Comparison of ENCODE assay signal across 35 mouse cellular contexts in genomic region chr7:71355596-71355995, GRCm38 (mm10). TPM values are rescaled to one million over a fixed set of nuclear protein-coding genes. Genes with fewer than 3 reads are reported as not detected.
A peak's percentile ranks its signal among the peaks of the same experiment; 100 is the strongest.
DNase-seq lines count a peak whose midpoint lies in the region; ATAC-seq and TF ChIP-seq lines count a peak whose summit lies in the region.
"Had no signal": no experiment of that assay in that cellular context is flagged by ENCODE, and none has a peak within 500 bp of the region (broad histone marks: within the 10 kb centered on the region; RNA-seq: fewer than 3 reads in every experiment).

No protein-coding gene starts in this region.

- no peak for TF ChIP-seq CTCF in lung, postnatal 0 days (IDR thresholded peaks at IDR 0.05)

- no peak overlapping the region for H3K4me2 ChIP-seq in lung, postnatal 0 days (replicated peaks; ENCODE audit: low read depth, low read length)
- H3K4me2 ChIP-seq: embryonic facial prominence, embryonic 13.5 days; heart, embryonic 11.5 days; hindbrain, embryonic 15.5 days; intestine, embryonic 15.5 days; limb, embryonic 15.5 days; neural tube, embryonic 13.5 days had no signal

- no peak for ATAC-seq in lung, postnatal 0 days
- ATAC-seq: forebrain, embryonic 14.5 days; intestine, embryonic 15.5 days; midbrain, embryonic 16.5 days had no signal

- H3K9me3 ChIP-seq in lung, postnatal 0 days (ENCODE audit: low read length): no peaks in the 10 kb centered on the region
- H3K9me3 ChIP-seq: embryonic facial prominence, embryonic 13.5 days; hindbrain, embryonic 15.5 days; intestine, embryonic 15.5 days; limb, embryonic 15.5 days; midbrain, embryonic 10.5 days; neural tube, embryonic 13.5 days had no signal

- H3K9ac ChIP-seq in lung, postnatal 0 days (replicated peaks; ENCODE audit: low read depth): no peak overlapping the region
- H3K9ac ChIP-seq: embryonic facial prominence, embryonic 13.5 days; hindbrain, embryonic 15.5 days; intestine, embryonic 15.5 days; limb, embryonic 15.5 days; liver, embryonic 14.5 days; neural tube, embryonic 13.5 days had no signal

- TF ChIP-seq EP300 in lung, postnatal 0 days (IDR thresholded peaks at IDR 0.05): no peak; the same call in 1 of the 2 replicates

- H3K27me3 ChIP-seq in lung, postnatal 0 days (replicated peaks; ENCODE audit: insufficient read depth, low read length): no peaks in the 10 kb centered on the region
- H3K27me3 ChIP-seq: hindbrain, embryonic 15.5 days; intestine, embryonic 15.5 days; limb, embryonic 15.5 days; neural tube, embryonic 13.5 days had no signal

- no peaks in the 10 kb centered on the region for H3K4me1 ChIP-seq in lung, postnatal 0 days (ENCODE audit: insufficient read depth, low read depth, low read length)
- H3K4me1 ChIP-seq: embryonic facial prominence, embryonic 13.5 days; intestine, embryonic 15.5 days; limb, embryonic 15.5 days had no signal

- H3K36me3 ChIP-seq in lung, postnatal 0 days (ENCODE audit: insufficient read depth, low read length): no peaks in the 10 kb centered on the region
- H3K36me3 ChIP-seq: embryonic facial prominence, embryonic 13.5 days; hindbrain, embryonic 15.5 days; intestine, embryonic 15.5 days; limb, embryonic 15.5 days; midbrain, embryonic 10.5 days; neural tube, embryonic 13.5 days had no signal

- no peak overlapping the region for H3K27ac ChIP-seq in lung, postnatal 0 days (ENCODE audit: low read length)
- H3K27ac ChIP-seq: embryonic facial prominence, embryonic 13.5 days; hindbrain, embryonic 15.5 days; intestine, embryonic 15.5 days; limb, embryonic 15.5 days; liver, embryonic 14.5 days; midbrain, embryonic 10.5 days; neural tube, embryonic 13.5 days had no signal

- peak; percentile 12 to 21 for DNase-seq in adrenal gland, postnatal 36 days
- DNase-seq in adrenal gland, postnatal 10 days: no peak
- DNase-seq in kidney, postnatal 14 days: peak; percentile 28
- DNase-seq in kidney, postnatal 25 days: no peak
- peak; percentile 17 for DNase-seq in adipocyte (ENCODE audit: low spot score)
- DNase-seq in lung, postnatal 0 days (ENCODE audit: low spot score): peak; percentile 40
- DNase-seq in frontal cortex, postnatal 14 days (ENCODE audit: low spot score in 2 of 2): no peak
- DNase-seq in testis, postnatal 10 days (ENCODE audit: low spot score): no peak
- DNase-seq: cerebellum, adult 8-10 months; cerebellum, postnatal 36 days; embryo, embryonic 11 days; gastrocnemius, postnatal 10 days; heart, adult 11 months; left cerebral cortex, postnatal 4 days; retina, postnatal 1 day had no signal

- no peak overlapping the region for H3K4me3 ChIP-seq in lung, postnatal 0 days (ENCODE audit: low read depth, low read length)
- H3K4me3 ChIP-seq: embryonic facial prominence, embryonic 13.5 days; erythroblast, embryonic 14.5 days; hindbrain, embryonic 15.5 days; intestine, embryonic 15.5 days; limb, embryonic 15.5 days; midbrain, embryonic 10.5 days; myocyte; neural tube, embryonic 13.5 days had no signal

- WGBS in lung, postnatal 0 days: 53% methylated on average over 5 of the region's 5 CpGs

RNA-seq across cellular contexts. Expression of gene Gm10295, which starts 4.3 kb away (rescaled TPM):
- not detected for total RNA-seq in adrenal gland, postnatal 36 days (2021)
- total RNA-seq in adrenal gland, postnatal 10 days (2021): not detected
- not detected in 2 replicates for polyA plus RNA-seq in lung, postnatal 0 days (2015; fragmentation: Nextera tagmentation; extraction: Ambion mirVana)
- total RNA-seq: ES-E14; gastrocnemius, postnatal 10 days; hematopoietic stem cell, adult 5-6 weeks; layer of hippocampus, adult 18-20 months; layer of hippocampus, postnatal 14 days; left cerebral cortex, adult 8-10 months; left cerebral cortex, postnatal 4 days had no signal
- polyA plus RNA-seq: embryonic facial prominence, embryonic 13.5 days; erythroblast, embryonic 14.5 days; forebrain, embryonic 14.5 days; heart, embryonic 11.5 days; heart, postnatal 0 days; hindbrain, embryonic 15.5 days; intestine, embryonic 15.5 days; limb, embryonic 15.5 days; liver, embryonic 14.5 days; midbrain, embryonic 10.5 days; midbrain, embryonic 16.5 days; myocyte; neural tube, embryonic 13.5 days; spleen, adult 2 months; urinary bladder, adult 2 months had no signal

Comparison
In these comparisons a context has a peak if more than half of its experiments do, and no peak if none do; other contexts are left out.
1. DNase-seq: peak in adrenal gland, postnatal 36 days (2 of 2), kidney, postnatal 14 days (single experiment), adipocyte (single experiment) and lung, postnatal 0 days (single experiment); none in adrenal gland, postnatal 10 days (single experiment), kidney, postnatal 25 days (0 of 2), frontal cortex, postnatal 14 days (0 of 2) and testis, postnatal 10 days (single experiment).